Mouse (Mus musculus) stomach, embryonic 16.5 days (tissue): ENCODE measurements at regions not wholly inside any gene's neighbourhood (a gene's known extent, or its start where the extent isn't known, plus 50 kb on each side); places are given as distances from the start of the nearest gene placed in this dataset.
"Not testable (repeated sequence)": the region's sequence is repeated elsewhere in the genome, so short reads cannot be mapped to it uniquely, and the experiment has no call there.

Experiments
- ATAC-seq: fragments of 200-750 bp; cut with Nextera tagmentation; 2 replicates; pipeline ENCODE4 v1.8.0; 2017; ENCODE audit warnings: moderate number of reproducible peaks, moderate TSS enrichment; ENCODE audit not compliant: insufficient read depth, low FRiP score
- H3K27ac ChIP-seq: fragments of 300-500 bp; sonication (generic); 2 replicates; pipeline ENCODE4 v1.5.1; 2014; ENCODE audit warnings: low read length
- H3K27me3 ChIP-seq: fragments of 300-500 bp; sonication (generic); 2 replicates; pipeline ENCODE4 v1.6.1; 2014; ENCODE audit warnings: low read length, control low read depth, mixed read lengths; ENCODE audit not compliant: control insufficient read depth, insufficient read depth
- H3K36me3 ChIP-seq: fragments of 300-500 bp; sonication (generic); 2 replicates; pipeline ENCODE4 v1.6.1; 2014; ENCODE audit warnings: low read length; ENCODE audit not compliant: control insufficient read depth, insufficient read depth
- H3K4me1 ChIP-seq: fragments of 300-500 bp; sonication (generic); 2 replicates; pipeline ENCODE4 v1.6.1; 2014; ENCODE audit warnings: low read length, control low read depth, mixed read lengths; ENCODE audit not compliant: control insufficient read depth, insufficient read depth
- H3K4me2 ChIP-seq: fragments of 300-500 bp; sonication (generic); 2 replicates; pipeline ENCODE4 v1.6.1; 2014; ENCODE audit warnings: low read depth, low read length, mixed read lengths
- H3K4me3 ChIP-seq: fragments of 300-500 bp; sonication (generic); replicated peaks from 2 replicates; pipeline ENCODE4 v1.5.1; 2014; ENCODE audit warnings: mild to moderate bottlenecking, low read length
- H3K9ac ChIP-seq: fragments of 300-500 bp; sonication (generic); 2 replicates; pipeline ENCODE4 v1.6.1; 2014; ENCODE audit warnings: low read length
- H3K9me3 ChIP-seq: fragments of 300-500 bp; sonication (generic); replicated peaks from 2 replicates; pipeline ENCODE4 v1.6.1; 2016; ENCODE audit warnings: low read length, control low read depth; ENCODE audit not compliant: control insufficient read depth
- WGBS: fragments of 180-500 bp; shearing (Covaris S2); extraction: QIAGEN DNeasy Blood & Tissue Kit; methylation state at CpG from one replicate; pipeline ENCODE4 v1.1.7; 2014; 5-methylcytosine and 5-hydroxymethylcytosine counted together

DNA sequence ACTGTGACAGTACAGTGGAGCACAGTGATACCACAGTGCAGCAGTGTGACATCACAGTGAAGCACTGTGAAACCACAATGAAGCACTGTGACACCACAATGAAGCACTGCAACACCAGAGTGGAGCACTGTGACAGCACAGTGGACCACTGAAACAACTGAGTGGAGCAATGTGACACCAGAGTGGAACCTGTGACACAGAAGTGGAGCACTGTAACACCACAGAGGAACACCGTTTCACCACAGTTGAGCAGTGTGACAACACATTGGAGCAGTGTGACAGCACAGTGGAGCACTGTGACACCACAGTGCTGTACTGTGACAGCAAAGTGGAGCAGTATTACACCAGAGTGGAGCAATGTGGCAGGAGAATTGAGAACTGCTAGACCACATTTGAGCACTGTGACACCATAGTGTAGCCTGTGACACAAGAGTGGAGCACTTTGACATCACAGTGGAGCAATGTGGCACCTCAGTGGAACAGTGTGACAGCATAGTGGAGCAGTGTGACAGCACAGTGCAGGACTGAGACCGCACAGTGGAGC lies 107.5 kb upstream of the Vmn1r2 start:
- Histone ChIP-seq H3K9ac (no peak overlapping the region), H3K4me1 (no peaks in the 10 kb centered on the region), H3K4me2 (no peak overlapping the region), H3K4me3 (no peak overlapping the region), H3K27me3 (no peaks in the 10 kb centered on the region), H3K36me3 (no peaks in the 10 kb centered on the region), H3K27ac (no peak overlapping the region), H3K9me3 (peaks cover 33% of the 10 kb centered on the region)
- WGBS = 49% methylated on average over 2 of the region's 2 CpGs
- ATAC-seq = no peak

DNA sequence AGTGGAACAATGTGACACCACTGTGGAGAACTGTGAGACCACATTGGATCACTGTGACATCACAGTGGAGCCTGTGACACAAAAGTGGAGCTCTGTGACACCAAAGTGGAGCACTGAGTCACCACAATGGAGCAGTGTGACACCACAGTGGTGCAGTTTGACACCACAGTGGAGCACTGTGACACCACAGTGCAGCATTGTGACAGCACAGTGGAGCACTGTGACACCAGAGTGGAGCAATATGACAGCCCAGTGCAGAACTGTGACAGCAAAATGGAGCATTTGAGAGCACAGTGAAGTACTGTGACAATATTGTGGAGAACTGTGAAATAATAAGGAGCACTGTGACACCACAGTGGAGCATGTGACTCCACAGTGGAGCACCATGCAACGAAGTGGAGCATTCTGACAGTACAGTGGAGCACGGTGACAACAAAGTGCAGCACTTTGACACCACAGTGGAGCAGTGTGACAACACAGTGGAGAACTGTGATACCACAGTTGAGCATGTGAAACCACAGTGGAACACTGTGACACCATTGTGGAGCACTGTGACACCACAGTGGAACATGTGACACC lies 105.0 kb upstream of the Vmn1r2 start:
- no peaks in the 10 kb centered on the region for H3K36me3 ChIP-seq
- no peak for ATAC-seq
- H3K9ac ChIP-seq = no peak overlapping the region
- H3K4me2 ChIP-seq = no peak overlapping the region
- WGBS = 68% methylated on average over 2 of the region's 2 CpGs
- H3K4me3 ChIP-seq = no peak overlapping the region
- peaks cover 28% of the 10 kb centered on the region for H3K9me3 ChIP-seq
- no peak overlapping the region for H3K27ac ChIP-seq
- H3K27me3 ChIP-seq = no peaks in the 10 kb centered on the region
- no peaks in the 10 kb centered on the region for H3K4me1 ChIP-seq

DNA sequence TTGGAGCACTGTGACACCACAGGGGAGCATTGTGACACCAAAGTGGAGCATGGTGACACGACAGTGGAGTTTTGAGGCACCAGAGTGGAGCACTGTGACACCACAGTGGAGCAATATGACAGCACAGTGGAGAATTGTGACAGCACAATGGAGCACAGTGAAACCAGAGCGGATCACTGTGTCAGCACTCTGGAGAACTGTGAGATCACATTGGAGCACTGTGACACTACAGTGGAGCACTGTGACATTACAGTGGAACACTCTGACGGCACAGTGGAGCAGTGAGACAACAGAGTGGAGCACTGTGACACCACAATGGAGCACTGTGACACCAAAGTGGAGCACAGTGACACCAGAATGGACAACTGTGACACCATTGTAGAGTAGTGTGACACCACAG lies 103.2 kb upstream of the Vmn1r2 start:
- H3K9ac ChIP-seq = no peak overlapping the region
- H3K36me3 ChIP-seq = no peaks in the 10 kb centered on the region
- no peaks in the 10 kb centered on the region for H3K27me3 ChIP-seq
- no peak overlapping the region for H3K4me2 ChIP-seq
- H3K4me3 ChIP-seq = no peak overlapping the region
- no peak overlapping the region for H3K27ac ChIP-seq
- no peaks in the 10 kb centered on the region for H3K4me1 ChIP-seq
- peaks cover 30% of the 10 kb centered on the region for H3K9me3 ChIP-seq
- WGBS = 42% methylated on average over 3 of the region's 3 CpGs
- no peak for ATAC-seq

DNA sequence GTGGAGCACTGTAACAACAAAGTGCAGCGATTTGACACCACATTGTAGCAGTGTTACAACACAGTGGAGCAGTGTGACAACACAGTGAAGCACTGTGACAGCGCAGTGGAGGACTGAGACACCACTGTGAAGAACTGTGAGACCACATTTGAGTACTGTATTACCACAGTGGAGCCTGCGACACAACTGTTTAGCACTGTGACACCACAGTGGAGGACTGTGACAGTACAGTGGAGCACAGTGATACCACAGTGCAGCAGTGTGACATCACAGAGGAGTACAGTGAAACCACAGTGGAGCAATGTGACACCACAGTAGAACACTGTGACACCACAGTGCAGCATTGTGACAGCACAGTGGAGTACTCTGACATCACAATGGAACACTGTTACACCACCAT lies 102.5 kb upstream of the Vmn1r2 start:
- Histone ChIP-seq H3K4me3 (no peak overlapping the region), H3K27ac (no peak overlapping the region), H3K27me3 (no peaks in the 10 kb centered on the region), H3K4me2 (no peak overlapping the region), H3K9ac (no peak overlapping the region), H3K36me3 (no peaks in the 10 kb centered on the region), H3K9me3 (peaks cover 36% of the 10 kb centered on the region), H3K4me1 (no peaks in the 10 kb centered on the region)
- ATAC-seq = no peak
- WGBS = 32% methylated on average over 3 of the region's 3 CpGs

DNA sequence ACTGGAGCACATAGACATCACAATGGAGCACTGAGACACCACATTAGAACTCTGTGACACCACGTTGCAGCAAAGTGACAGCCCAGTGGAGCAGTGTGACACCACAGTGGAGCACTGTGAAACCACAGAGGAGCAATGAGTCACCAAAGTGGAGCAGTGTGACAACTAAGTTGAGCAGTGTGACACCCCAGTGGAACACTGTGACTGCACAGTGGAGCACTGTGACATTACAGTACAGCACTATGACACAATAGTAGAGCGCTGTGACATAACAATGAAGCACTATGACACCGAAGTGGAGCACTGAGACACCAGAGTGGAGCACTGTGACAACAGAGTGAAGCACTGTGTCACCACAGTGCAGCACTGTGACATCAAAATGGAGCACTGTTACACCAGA lies 101.8 kb upstream of the Vmn1r2 start:
- ATAC-seq, H3K27ac ChIP-seq, H3K9ac ChIP-seq, H3K27me3 ChIP-seq, H3K4me3 ChIP-seq, H3K36me3 ChIP-seq, H3K4me2 ChIP-seq, H3K4me1 ChIP-seq: not testable (repeated sequence)
- H3K9me3 ChIP-seq = peaks cover 39% of the 10 kb centered on the region
- WGBS = 63% methylated on average over 3 of the region's 3 CpGs

DNA sequence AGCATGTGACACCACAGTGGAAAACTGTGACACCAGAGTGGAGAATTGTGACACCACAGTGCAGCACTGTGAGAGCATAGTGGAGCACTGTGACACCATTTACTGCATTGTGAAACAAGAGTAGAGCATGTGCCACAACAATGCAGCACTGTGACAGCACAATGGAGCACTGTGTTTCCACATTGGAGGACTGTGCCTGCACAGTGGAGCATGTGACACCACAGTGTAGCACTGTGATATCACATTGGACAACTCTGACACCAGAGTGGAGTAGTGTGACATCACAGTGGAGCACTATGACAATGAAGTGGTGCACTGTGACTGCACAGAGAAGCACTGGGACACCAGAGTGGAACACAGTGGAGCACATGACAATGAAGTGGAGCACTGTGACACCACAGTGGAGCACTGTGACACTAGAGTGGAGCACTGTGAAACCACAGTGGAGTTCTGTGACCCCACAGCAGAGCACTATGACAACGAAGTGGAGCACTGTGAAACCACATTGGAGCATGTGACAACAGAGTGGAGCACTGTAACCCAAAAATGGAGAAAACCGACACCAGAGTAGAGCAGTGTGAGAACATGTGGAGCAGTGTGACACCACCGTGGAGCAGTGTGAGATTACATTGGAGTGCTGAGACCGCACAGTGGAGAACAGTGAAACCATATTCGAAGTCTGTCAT lies 100.9 kb upstream of the Vmn1r2 start:
- Histone ChIP-seq H3K9me3 (peaks cover 39% of the 10 kb centered on the region), H3K4me3 (no peak overlapping the region), H3K27me3 (no peaks in the 10 kb centered on the region), H3K4me1 (no peaks in the 10 kb centered on the region), H3K9ac (no peak overlapping the region), H3K27ac (no peak overlapping the region), H3K4me2 (no peak overlapping the region), H3K36me3 (no peaks in the 10 kb centered on the region)
- ATAC-seq = no peak
- WGBS = 81% methylated on average over 5 of the region's 5 CpGs

DNA sequence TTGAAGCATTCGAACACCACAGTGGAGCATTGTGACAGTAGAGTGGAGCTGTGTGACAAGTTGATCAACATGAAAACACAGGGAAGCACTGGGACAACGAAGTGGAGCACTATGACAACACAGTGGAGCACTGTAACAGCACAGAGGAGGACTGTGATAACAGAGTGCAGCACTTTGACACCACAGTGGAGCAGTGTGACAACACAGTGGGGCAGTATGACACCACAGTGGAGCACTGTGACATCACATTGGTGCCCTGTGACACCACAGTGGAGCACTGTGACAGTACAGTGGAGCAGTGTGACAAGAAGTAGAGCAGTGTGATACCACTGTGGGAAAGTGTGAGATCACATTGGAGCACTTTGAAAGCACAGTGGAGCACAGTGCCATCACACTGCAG lies 99.9 kb upstream of the Vmn1r2 start:
- peaks cover 39% of the 10 kb centered on the region for H3K9me3 ChIP-seq
- ATAC-seq = no peak; the same call in 1 of the 2 replicates

DNA sequence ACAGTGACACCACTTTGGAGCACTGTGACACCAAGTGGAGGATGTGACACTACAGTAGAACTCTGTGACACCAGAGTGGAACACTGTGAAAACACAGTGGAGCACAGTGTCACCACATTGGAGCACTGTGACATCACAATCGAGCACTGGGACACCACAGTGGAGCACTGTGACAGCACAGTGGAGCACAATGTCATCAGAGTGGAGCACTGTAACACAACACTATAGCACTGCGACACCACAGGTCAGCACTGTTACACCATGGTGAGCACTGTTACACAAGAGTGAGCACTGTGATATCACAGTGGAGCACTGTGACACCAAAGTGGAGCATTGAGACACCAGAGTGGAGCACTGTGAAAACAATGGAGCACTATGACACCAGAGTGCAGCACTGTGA lies 99.5 kb upstream of the Vmn1r2 start:
- peak; percentile 41 for ATAC-seq
- Histone ChIP-seq H3K27me3 (no peaks in the 10 kb centered on the region), H3K36me3 (no peaks in the 10 kb centered on the region), H3K27ac (no peak overlapping the region), H3K9ac (no peak overlapping the region), H3K4me3 (no peak overlapping the region), H3K4me1 (no peaks in the 10 kb centered on the region), H3K9me3 (peaks cover 38% of the 10 kb centered on the region), H3K4me2 (no peak overlapping the region)
- WGBS = 32% methylated on average over 2 of the region's 2 CpGs

More for the DNA sequence above, 99.9 kb upstream of the Vmn1r2 start:
- Histone ChIP-seq H3K36me3 (no peaks in the 10 kb centered on the region), H3K4me2 (no peak overlapping the region), H3K4me3 (no peak overlapping the region), H3K27ac (no peak overlapping the region), H3K27me3 (no peaks in the 10 kb centered on the region), H3K9ac (no peak overlapping the region), H3K4me1 (no peaks in the 10 kb centered on the region)
- 50% methylated on average over 2 of the region's 2 CpGs for WGBS

DNA sequence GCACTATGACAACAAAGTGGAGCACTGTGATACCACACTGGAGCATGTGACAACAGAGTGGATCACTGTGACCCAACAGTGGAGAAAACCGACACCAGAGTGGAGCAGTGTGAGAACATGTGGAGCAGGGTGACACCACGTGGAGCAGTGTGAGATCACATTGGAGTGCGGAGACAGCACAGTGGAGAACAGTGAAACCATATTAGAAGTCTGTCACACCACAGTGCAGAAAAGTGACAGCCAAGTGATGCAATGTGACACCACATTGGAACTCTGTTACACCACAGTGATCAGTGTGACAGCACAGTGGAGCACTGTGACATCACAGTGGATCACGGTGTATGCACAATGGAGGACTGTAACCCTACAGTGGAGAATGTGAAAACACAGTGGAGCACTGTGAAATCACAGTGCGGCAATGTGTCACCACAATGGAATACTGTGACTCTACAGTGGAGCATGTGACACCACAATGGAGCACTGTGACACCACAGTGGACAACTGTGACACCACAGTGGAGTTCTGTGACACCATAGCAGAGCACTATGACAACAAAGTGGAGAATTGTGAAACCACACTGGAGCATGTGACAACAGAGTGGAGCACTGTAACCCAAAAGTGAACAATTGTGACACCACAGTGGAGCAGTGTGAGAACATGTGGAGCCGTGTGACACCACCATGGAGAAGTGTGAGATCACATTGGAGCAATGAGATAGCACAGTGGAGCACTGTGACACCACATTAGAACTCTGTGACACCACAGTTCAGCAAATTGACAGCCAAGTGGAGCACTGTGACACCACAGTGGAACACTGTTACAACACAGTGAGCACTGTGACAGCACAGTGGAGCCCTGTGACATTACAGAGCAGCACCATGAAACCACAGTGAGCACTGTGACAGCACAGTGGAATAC lies 98.6 kb upstream of the Vmn1r2 start:
- WGBS = 81% methylated on average over 6 of the region's 6 CpGs
- Histone ChIP-seq H3K4me2 (no peak overlapping the region), H3K9me3 (peaks cover 36% of the 10 kb centered on the region), H3K36me3 (no peaks in the 10 kb centered on the region), H3K27ac (no peak overlapping the region), H3K4me1 (no peaks in the 10 kb centered on the region), H3K4me3 (no peak overlapping the region), H3K27me3 (no peaks in the 10 kb centered on the region), H3K9ac (no peak overlapping the region)
- ATAC-seq = peak; percentile 34; the same call in 1 of the 2 replicates
